Mouse (Mus musculus) midbrain, embryonic 13.5 days (tissue): Measurements from ENCODE around the gene Dysf. TPM values are rescaled to one million over a fixed set of nuclear protein-coding genes. Genes with fewer than 3 reads are reported as not detected.
A peak's percentile ranks its signal among the peaks of the same experiment; 100 is the strongest.
"Not testable (repeated sequence)": the region's sequence is repeated elsewhere in the genome, so short reads cannot be mapped to it uniquely, and the experiment has no call there.

Experiments
- ATAC-seq: fragments of 200-750 bp; cut with Nextera tagmentation; 2 replicates; pipeline ENCODE4 v1.8.0; 2017; ENCODE audit warnings: mild to moderate bottlenecking, moderate TSS enrichment, moderate library complexity
- H3K27ac ChIP-seq: fragments of 300-500 bp; sonication (generic); 2 replicates; pipeline ENCODE4 v1.5.1; 2015; ENCODE audit warnings: inconsistent platforms, mild to moderate bottlenecking, moderate library complexity
- H3K27me3 ChIP-seq: fragments of 300-500 bp; sonication (generic); 2 replicates; pipeline ENCODE4 v1.6.1; 2015; ENCODE audit warnings: mild to moderate bottlenecking, inconsistent platforms
- H3K36me3 ChIP-seq: fragments of 300-500 bp; sonication (generic); 2 replicates; pipeline ENCODE4 v1.6.1; 2015; ENCODE audit warnings: mild to moderate bottlenecking, inconsistent platforms
- H3K4me1 ChIP-seq: fragments of 300-500 bp; sonication (generic); replicated peaks from 2 replicates; pipeline ENCODE4 v1.6.1; 2015; ENCODE audit warnings: inconsistent platforms
- H3K4me2 ChIP-seq: fragments of 300-500 bp; sonication (generic); replicated peaks from 2 replicates; pipeline ENCODE4 v1.6.1; 2015; ENCODE audit warnings: moderate library complexity, mild to moderate bottlenecking, inconsistent platforms
- H3K4me3 ChIP-seq: fragments of 300-500 bp; sonication (generic); replicated peaks from 2 replicates; pipeline ENCODE4 v1.5.1; 2015; ENCODE audit warnings: mild to moderate bottlenecking, inconsistent platforms
- H3K9ac ChIP-seq: fragments of 300-500 bp; sonication (generic); replicated peaks from 2 replicates; pipeline ENCODE4 v1.6.1; 2015; ENCODE audit warnings: mild to moderate bottlenecking, inconsistent platforms
- H3K9me3 ChIP-seq: fragments of 300-500 bp; sonication (generic); 2 replicates; pipeline ENCODE4 v1.6.1; 2016; ENCODE audit warnings: mild to moderate bottlenecking, inconsistent platforms
- WGBS: fragments of 180-500 bp; shearing (Covaris S2); methylation state at CpG from one replicate; pipeline ENCODE4 v1.1.7; 2015; 5-methylcytosine and 5-hydroxymethylcytosine counted together
- polyA plus RNA-seq: library from polyadenylated mRNA; unstranded; fragments of >200 nt; fragmentation: Nextera tagmentation; extraction: Ambion mirVana; gene quantifications from 2 replicates; pipeline ENCODE4 v1.2.1, GENCODE M21; 2015

Dysf gene
- polyA plus RNA-seq, 1 experiment from 2014 or later = 2.6 TPM

GRCm38 (mm10) chr6:84018906-84019550 is 10.6 kb downstream of the Dysf start:
- peak overlapping the region; percentile 3 for H3K9ac ChIP-seq
- H3K27me3 ChIP-seq = peaks cover 24% of the 10 kb centered on the region
- peak overlapping the region; percentile 29 for H3K4me3 ChIP-seq
- H3K4me1 ChIP-seq = peaks cover 9% of the 10 kb centered on the region
- H3K9me3 ChIP-seq = no peaks in the 10 kb centered on the region
- 5% methylated on average over 28 of the region's 28 CpGs for WGBS
- H3K27ac ChIP-seq = no peak overlapping the region
- ATAC-seq = peak; percentile 56
- peak overlapping the region; percentile 55 for H3K4me2 ChIP-seq
- no peaks in the 10 kb centered on the region for H3K36me3 ChIP-seq

- H3K27me3 ChIP-seq = peaks cover 24% of the 10 kb centered on the region
- ATAC-seq = no peak
- H3K27ac ChIP-seq = no peak overlapping the region
- H3K9ac ChIP-seq = no peak overlapping the region
- no peaks in the 10 kb centered on the region for H3K9me3 ChIP-seq
- 84% methylated on average over 4 of the region's 4 CpGs for WGBS
- H3K4me1 ChIP-seq = peaks cover 9% of the 10 kb centered on the region
- no peak overlapping the region for H3K4me2 ChIP-seq
- H3K36me3 ChIP-seq = no peaks in the 10 kb centered on the region
- H3K4me3 ChIP-seq = no peak overlapping the region
These were observed 11.6 kb downstream of the Dysf start for GRCm38 (mm10) chr6:84020002-84020401.

GRCm38 (mm10) chr6:84021990-84022389 is 13.6 kb downstream of the Dysf start:
- Histone ChIP-seq H3K36me3 (no peaks in the 10 kb centered on the region), H3K27me3 (peaks cover 24% of the 10 kb centered on the region), H3K27ac (no peak overlapping the region), H3K9me3 (no peaks in the 10 kb centered on the region), H3K4me3 (no peak overlapping the region), H3K9ac (no peak overlapping the region), H3K4me1 (peaks cover 9% of the 10 kb centered on the region), H3K4me2 (no peak overlapping the region)
- ATAC-seq = no peak
- 80% methylated on average over 3 of the region's 3 CpGs for WGBS

GRCm38 (mm10) chr6:84025636-84026035 is 17.2 kb downstream of the Dysf start:
- H3K9ac ChIP-seq = no peak overlapping the region
- WGBS = 73% methylated on average over 3 of the region's 3 CpGs
- H3K4me3 ChIP-seq = no peak overlapping the region
- no peaks in the 10 kb centered on the region for H3K9me3 ChIP-seq
- no peak for ATAC-seq
- no peak overlapping the region for H3K27ac ChIP-seq
- no peaks in the 10 kb centered on the region for H3K27me3 ChIP-seq
- no peak overlapping the region for H3K4me2 ChIP-seq
- H3K36me3 ChIP-seq = no peaks in the 10 kb centered on the region
- no peaks in the 10 kb centered on the region for H3K4me1 ChIP-seq

- H3K27ac ChIP-seq = no peak overlapping the region
- H3K4me3 ChIP-seq = no peak overlapping the region
- no peaks in the 10 kb centered on the region for H3K27me3 ChIP-seq
- no peaks in the 10 kb centered on the region for H3K36me3 ChIP-seq
- H3K9ac ChIP-seq = no peak overlapping the region
- H3K4me1 ChIP-seq = no peaks in the 10 kb centered on the region
- H3K4me2 ChIP-seq = no peak overlapping the region
- H3K9me3 ChIP-seq = no peaks in the 10 kb centered on the region
- no peak for ATAC-seq
These were observed 20.4 kb downstream of the Dysf start for GRCm38 (mm10) chr6:84028791-84029190.

- H3K27ac ChIP-seq = no peak overlapping the region
- 89% methylated on average over 7 of the region's 7 CpGs for WGBS
- H3K4me2 ChIP-seq = no peak overlapping the region
- no peak overlapping the region for H3K9ac ChIP-seq
- no peaks in the 10 kb centered on the region for H3K36me3 ChIP-seq
- H3K4me3 ChIP-seq = no peak overlapping the region
- ATAC-seq = no peak
- H3K27me3 ChIP-seq = no peaks in the 10 kb centered on the region
- H3K4me1 ChIP-seq = no peaks in the 10 kb centered on the region
- no peaks in the 10 kb centered on the region for H3K9me3 ChIP-seq
These were observed 21.4 kb downstream of the Dysf start for GRCm38 (mm10) chr6:84029775-84030174.

- not testable (repeated sequence) for H3K9me3 ChIP-seq, H3K4me2 ChIP-seq, H3K27ac ChIP-seq, ATAC-seq, H3K4me1 ChIP-seq, H3K36me3 ChIP-seq, H3K9ac ChIP-seq, H3K4me3 ChIP-seq, H3K27me3 ChIP-seq
- 83% methylated on average over 5 of the region's 5 CpGs for WGBS
These were observed 24.1 kb downstream of the Dysf start for GRCm38 (mm10) chr6:84032516-84032915.

- Histone ChIP-seq H3K9ac (no peak overlapping the region), H3K4me2 (no peak overlapping the region), H3K4me3 (no peak overlapping the region), H3K36me3 (no peaks in the 10 kb centered on the region), H3K4me1 (no peaks in the 10 kb centered on the region), H3K27ac (no peak overlapping the region), H3K9me3 (no peaks in the 10 kb centered on the region), H3K27me3 (no peaks in the 10 kb centered on the region)
- ATAC-seq = no peak
- 79% methylated on average over 6 of the region's 6 CpGs for WGBS
These were observed 35.0 kb downstream of the Dysf start for GRCm38 (mm10) chr6:84043251-84043940.

- Histone ChIP-seq H3K4me1 (no peaks in the 10 kb centered on the region), H3K27me3 (no peaks in the 10 kb centered on the region), H3K27ac (no peak overlapping the region), H3K9me3 (no peaks in the 10 kb centered on the region), H3K4me2 (no peak overlapping the region), H3K9ac (no peak overlapping the region), H3K4me3 (no peak overlapping the region), H3K36me3 (no peaks in the 10 kb centered on the region)
- no peak for ATAC-seq
- WGBS = 81% methylated on average over 3 of the region's 3 CpGs
These were observed 36.3 kb downstream of the Dysf start for GRCm38 (mm10) chr6:84044679-84045078.

GRCm38 (mm10) chr6:84048856-84049255 is 40.5 kb downstream of the Dysf start:
- Histone ChIP-seq H3K4me2 (no peak overlapping the region), H3K4me1 (no peaks in the 10 kb centered on the region), H3K9ac (no peak overlapping the region), H3K4me3 (no peak overlapping the region), H3K36me3 (no peaks in the 10 kb centered on the region), H3K27ac (no peak overlapping the region), H3K9me3 (no peaks in the 10 kb centered on the region), H3K27me3 (no peaks in the 10 kb centered on the region)
- WGBS = 84% methylated on average over 2 of the region's 2 CpGs
- no peak for ATAC-seq

- H3K4me1 ChIP-seq = no peaks in the 10 kb centered on the region
- no peaks in the 10 kb centered on the region for H3K27me3 ChIP-seq
- WGBS = 89% methylated on average over 4 of the region's 4 CpGs
- ATAC-seq = no peak
- H3K4me3 ChIP-seq = no peak overlapping the region
- no peaks in the 10 kb centered on the region for H3K9me3 ChIP-seq
- H3K9ac ChIP-seq = no peak overlapping the region
- no peak overlapping the region for H3K4me2 ChIP-seq
- no peaks in the 10 kb centered on the region for H3K36me3 ChIP-seq
- H3K27ac ChIP-seq = no peak overlapping the region
These were observed 41.8 kb downstream of the Dysf start for GRCm38 (mm10) chr6:84050238-84050637.

GRCm38 (mm10) chr6:84051032-84051431 is 42.6 kb downstream of the Dysf start:
- Histone ChIP-seq H3K9me3 (no peaks in the 10 kb centered on the region), H3K27ac (no peak overlapping the region), H3K4me3 (no peak overlapping the region), H3K36me3 (no peaks in the 10 kb centered on the region), H3K9ac (no peak overlapping the region), H3K27me3 (no peaks in the 10 kb centered on the region), H3K4me2 (no peak overlapping the region), H3K4me1 (no peaks in the 10 kb centered on the region)
- ATAC-seq = no peak
- 60% methylated on average over 6 of the region's 6 CpGs for WGBS
